Comparison of ENCODE assay signal across 9 mouse cellular contexts in the genomic region with DNA sequence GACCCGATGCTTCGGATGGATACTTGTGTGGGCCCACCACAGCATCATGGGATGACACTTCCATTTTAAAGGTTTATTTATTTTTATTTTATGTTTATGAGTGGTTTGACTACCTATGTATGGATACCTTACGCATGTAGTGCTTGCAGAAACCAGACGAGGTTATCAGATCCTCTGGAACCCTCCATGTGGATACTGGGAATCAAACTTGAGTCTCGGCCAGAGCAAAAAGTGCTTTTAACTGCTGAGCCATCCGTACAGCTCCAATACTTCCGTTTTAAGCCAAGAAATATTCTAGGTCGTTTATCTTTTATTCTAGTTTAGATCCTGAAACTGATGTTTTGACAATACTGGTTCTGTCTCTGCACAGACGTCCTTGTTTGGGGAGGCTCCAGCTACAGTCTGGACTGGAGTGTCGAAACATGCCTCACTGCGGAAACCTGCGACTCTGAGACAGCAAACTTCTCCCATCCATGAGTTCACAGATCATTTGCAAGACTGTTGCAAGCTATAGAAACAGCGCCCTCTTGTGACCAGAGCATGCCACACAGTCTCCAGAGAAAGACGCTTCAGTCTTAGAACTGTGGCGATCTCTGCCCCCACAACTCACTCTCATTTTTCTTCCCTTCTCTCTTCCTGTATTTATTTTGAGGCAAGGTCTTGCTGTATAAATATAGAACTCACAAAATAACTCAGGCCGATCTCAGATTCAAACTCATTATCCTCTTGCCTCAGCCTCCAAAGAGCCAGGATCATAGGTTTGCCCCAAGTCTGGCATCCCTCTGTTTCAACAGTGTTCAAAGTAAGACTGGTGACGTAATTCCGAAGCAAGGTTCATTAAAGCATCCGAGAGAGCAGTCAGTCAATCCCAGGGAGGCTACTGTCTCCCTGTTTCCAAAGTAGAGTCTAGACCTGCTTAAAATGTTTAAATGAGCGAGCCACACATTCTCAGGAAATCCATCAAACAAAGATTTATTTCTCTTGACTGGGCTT. TPM values are rescaled to one million over a fixed set of nuclear protein-coding genes. Genes with fewer than 3 reads are reported as not detected.
A peak's percentile ranks its signal among the peaks of the same experiment; 100 is the strongest.
DNase-seq lines count a peak whose midpoint lies in the region; ATAC-seq lines count a peak whose summit lies in the region.
"Had no signal": no experiment of that assay in that cellular context is flagged by ENCODE, and none has a peak within 500 bp of the region (broad histone marks: within the 10 kb centered on the region; RNA-seq: fewer than 3 reads in every experiment).

No protein-coding gene starts in this region.

- no peaks in the 10 kb centered on the region for H3K9me3 ChIP-seq in heart, embryonic 14.5 days (ENCODE audit: control insufficient read depth, low read length)
- H3K9me3 ChIP-seq in liver, embryonic 12.5 days (replicated peaks), result no peaks in the 10 kb centered on the region
- no peaks in the 10 kb centered on the region for H3K9me3 ChIP-seq in stomach, embryonic 14.5 days (ENCODE audit: control insufficient read depth, low read depth, low read length)

- H3K27ac ChIP-seq in heart, embryonic 14.5 days (replicated peaks in 1 of 2; ENCODE audit: control insufficient read depth in 1 of 2, insufficient read depth in 1 of 2, low read depth in 2 of 2, low read length in 2 of 2), result no peak overlapping the region
- no peak overlapping the region for H3K27ac ChIP-seq in liver, embryonic 12.5 days
- no peak overlapping the region for H3K27ac ChIP-seq in stomach, embryonic 14.5 days (ENCODE audit: low read length)

- 23% methylated on average over 20 of the region's 20 CpGs for WGBS in heart, embryonic 14.5 days
- WGBS in liver, embryonic 12.5 days (ENCODE audit: insufficient replicate concordance), result 28% methylated on average over 20 of the region's 20 CpGs
- WGBS in stomach, embryonic 14.5 days, result 26% methylated on average over 20 of the region's 20 CpGs

- H3K9ac ChIP-seq in heart, embryonic 14.5 days (ENCODE audit: low read length), result no peak overlapping the region
- no peak overlapping the region for H3K9ac ChIP-seq in liver, embryonic 12.5 days
- no peak overlapping the region for H3K9ac ChIP-seq in stomach, embryonic 14.5 days (replicated peaks; ENCODE audit: low read depth, low read length)

- H3K4me2 ChIP-seq in heart, embryonic 14.5 days (ENCODE audit: low read length), result peak overlapping the region; percentile 26
- H3K4me2 ChIP-seq in liver, embryonic 12.5 days, result peak overlapping the region; percentile 40
- H3K4me2 ChIP-seq in stomach, embryonic 14.5 days (replicated peaks; ENCODE audit: low read depth, low read length), result no peak overlapping the region

- DNase-seq in CD4-positive, CD25-positive, alpha-beta regulatory T cell, adult 2 months (ENCODE audit: low read depth, low spot score), result peak; percentile 92
- peak; percentile 60 for DNase-seq in brain, embryonic 18.5 days (ENCODE audit: low read depth, low spot score)
- peak; percentile 72 for DNase-seq in fibroblast of lung, adult 2 months (ENCODE audit: low read depth)
- DNase-seq in kidney, postnatal 10 days, result peak; percentile 96
- peak; percentile 80 to 87 for DNase-seq in natural killer cell, adult 2 months (ENCODE audit: low spot score in 2 of 2)

- H3K4me1 ChIP-seq in heart, embryonic 14.5 days (ENCODE audit: control insufficient read depth in 2 of 2, insufficient read depth in 2 of 2, low read length in 2 of 2), result no peaks in the 10 kb centered on the region; a peak in 1 of 4 replicates
- peaks cover 10% of the 10 kb centered on the region; the same call in 1 of the 2 replicates for H3K4me1 ChIP-seq in liver, embryonic 12.5 days
- H3K4me1 ChIP-seq in stomach, embryonic 14.5 days (ENCODE audit: control insufficient read depth, insufficient read depth, low read length), result 0 out of 2 replicates have a peak, but pooled peaks cover 7% of the 10 kb centered on the region

- no peaks in the 10 kb centered on the region for H3K36me3 ChIP-seq in heart, embryonic 14.5 days (ENCODE audit: control insufficient read depth, insufficient read depth, low read length)
- no peaks in the 10 kb centered on the region for H3K36me3 ChIP-seq in liver, embryonic 12.5 days
- H3K36me3 ChIP-seq in stomach, embryonic 14.5 days (ENCODE audit: control insufficient read depth, insufficient read depth, low read length), result no peaks in the 10 kb centered on the region

- no peak for ATAC-seq in heart, embryonic 14.5 days (ENCODE audit: insufficient number of reproducible peaks, insufficient read depth, low FRiP score, low read depth)
- ATAC-seq in liver, embryonic 12.5 days, result 0 out of 2 replicates have a peak, but pooled peaks have one; percentile 40
- ATAC-seq in stomach, embryonic 14.5 days (ENCODE audit: insufficient number of reproducible peaks, insufficient read depth, low FRiP score, low read depth), result peak; percentile 63; the same call in 1 of the 2 replicates

- H3K27me3 ChIP-seq in heart, embryonic 14.5 days (ENCODE audit: control insufficient read depth, insufficient read depth, low read length), result no peaks in the 10 kb centered on the region
- peaks cover 4% of the 10 kb centered on the region; the same call in 1 of the 2 replicates for H3K27me3 ChIP-seq in liver, embryonic 12.5 days (replicated peaks)
- H3K27me3 ChIP-seq in stomach, embryonic 14.5 days (ENCODE audit: control insufficient read depth, insufficient read depth, low read length), result no peaks in the 10 kb centered on the region

- no peak overlapping the region for H3K4me3 ChIP-seq in heart, embryonic 14.5 days (ENCODE audit: control insufficient read depth in 1 of 2, insufficient read depth in 1 of 2, low read depth in 1 of 2, low read length in 2 of 2)
- no peak overlapping the region for H3K4me3 ChIP-seq in liver, embryonic 12.5 days
- no peak overlapping the region for H3K4me3 ChIP-seq in stomach, embryonic 14.5 days (ENCODE audit: low read depth, low read length)
- H3K4me3 ChIP-seq: erythroblast, embryonic 14.5 days had no signal

RNA-seq across cellular contexts. Expression of gene Rcsd1, which starts 26.6 kb away (rescaled TPM):
- polyA plus RNA-seq in heart, embryonic 14.5 days (2014; fragmentation: Nextera tagmentation; extraction: Ambion mirVana), result 81.2 and 86.3 TPM in 2 replicates
- polyA plus RNA-seq in liver, embryonic 12.5 days (2016; fragmentation: Nextera tagmentation; extraction: Ambion mirVana), result 10.7 and 10.8 TPM in 2 replicates
- polyA plus RNA-seq in stomach, embryonic 14.5 days (2014; fragmentation: Nextera tagmentation; extraction: Ambion mirVana), result 37.2 and 44.0 TPM in 2 replicates

RNA-seq across cellular contexts. Expression of gene Creg1, which starts 27.4 kb away (rescaled TPM):
- 93.5 and 95.7 TPM in 2 replicates for polyA plus RNA-seq in heart, embryonic 14.5 days (2014; fragmentation: Nextera tagmentation; extraction: Ambion mirVana)
- polyA plus RNA-seq in liver, embryonic 12.5 days (2016; fragmentation: Nextera tagmentation; extraction: Ambion mirVana), result 299 and 300 TPM in 2 replicates
- polyA plus RNA-seq in stomach, embryonic 14.5 days (2014; fragmentation: Nextera tagmentation; extraction: Ambion mirVana), result 62.0 and 63.4 TPM in 2 replicates

RNA-seq across cellular contexts. Expression of gene Cd247, which starts 52.4 kb away (rescaled TPM):
- polyA plus RNA-seq in heart, embryonic 14.5 days (2014; fragmentation: Nextera tagmentation; extraction: Ambion mirVana), result 0.35 and 0.59 TPM in 2 replicates
- 0.23 and 0.32 TPM in 2 replicates for polyA plus RNA-seq in liver, embryonic 12.5 days (2016; fragmentation: Nextera tagmentation; extraction: Ambion mirVana)
- polyA plus RNA-seq in stomach, embryonic 14.5 days (2014; fragmentation: Nextera tagmentation; extraction: Ambion mirVana), result 0.80 and 1.5 TPM in 2 replicates
